Mouse (Mus musculus): ENCODE results near the gene Srgn. TPM values are rescaled to one million over a fixed set of nuclear protein-coding genes. Genes with fewer than 3 reads are reported as not detected.

Gene Srgn
- 2.0 and 3.3 TPM in 2 replicates for polyA plus RNA-seq (2016; fragmentation: Nextera tagmentation; extraction: Ambion mirVana)

GRCm38 (mm10) chr10:62527351-62527750 is at the start of gene Srgn:
Gene Srgn, minus strand, starts transcription at chr10:62527451.
- WGBS = 88% methylated on average over 14 of the region's 14 CpGs
- H3K36me3 ChIP-seq (replicated peaks) = no peaks in the 10 kb centered on the region

DNA sequence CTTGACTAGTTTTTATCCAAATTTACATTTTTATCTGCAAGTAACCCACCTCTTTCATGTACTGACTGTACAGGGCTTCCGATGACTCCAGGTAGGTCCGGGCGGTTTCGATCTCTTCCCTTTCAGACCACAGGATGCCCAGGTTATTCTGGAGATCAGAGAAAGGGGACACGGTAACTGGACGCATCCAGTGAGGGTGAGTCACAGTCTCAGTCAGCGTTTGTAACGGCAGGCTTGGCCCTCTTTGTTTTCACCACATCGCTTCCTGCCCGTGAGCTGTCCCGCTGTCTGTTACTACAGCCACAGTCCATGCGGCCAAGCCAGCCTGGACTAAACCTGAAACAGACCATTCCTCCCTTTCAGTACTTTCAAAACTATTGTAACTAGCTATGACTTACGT is 47.8 kb upstream of the Srgn start:
- Histone ChIP-seq H3K4me1 (peaks cover 14% of the 10 kb centered on the region), H3K27me3 (replicated peaks; ENCODE audit: low read depth, poor library complexity, severe bottlenecking) (no peaks in the 10 kb centered on the region), H3K27ac (replicated peaks) (no peak overlapping the region), H3K36me3 (replicated peaks) (peaks cover 59% of the 10 kb centered on the region), H3K9me3 (no peaks in the 10 kb centered on the region), H3K4me3 (no peak overlapping the region)
- WGBS = 90% methylated on average over 13 of the region's 13 CpGs
- DNase-seq (ENCODE audit: low spot score) = no peak

More at GRCm38 (mm10) chr10:62527351-62527750, at the start of gene Srgn:
- Histone ChIP-seq H3K4me3 (no peak within 1 kb of the TSS), H3K27ac (replicated peaks) (no peak within 1 kb of the TSS), H3K4me1 (no peaks in the 10 kb centered on the region), H3K9me3 (no peaks in the 10 kb centered on the region), H3K27me3 (replicated peaks; ENCODE audit: low read depth, poor library complexity, severe bottlenecking) (no peaks in the 10 kb centered on the region)
- no peak for DNase-seq (ENCODE audit: low spot score)

- Histone ChIP-seq H3K9me3 (no peaks in the 10 kb centered on the region), H3K27ac (replicated peaks) (no peak overlapping the region), H3K4me1 (no peaks in the 10 kb centered on the region), H3K27me3 (replicated peaks; ENCODE audit: low read depth, poor library complexity, severe bottlenecking) (no peaks in the 10 kb centered on the region), H3K36me3 (replicated peaks) (peaks cover 97% of the 10 kb centered on the region), H3K4me3 (no peak overlapping the region)
- 94% methylated on average over 7 of the region's 7 CpGs for WGBS
- no peak for DNase-seq (ENCODE audit: low spot score)
Measured at GRCm38 (mm10) chr10:62570126-62570871, 43.0 kb upstream of the Srgn start.

DNA sequence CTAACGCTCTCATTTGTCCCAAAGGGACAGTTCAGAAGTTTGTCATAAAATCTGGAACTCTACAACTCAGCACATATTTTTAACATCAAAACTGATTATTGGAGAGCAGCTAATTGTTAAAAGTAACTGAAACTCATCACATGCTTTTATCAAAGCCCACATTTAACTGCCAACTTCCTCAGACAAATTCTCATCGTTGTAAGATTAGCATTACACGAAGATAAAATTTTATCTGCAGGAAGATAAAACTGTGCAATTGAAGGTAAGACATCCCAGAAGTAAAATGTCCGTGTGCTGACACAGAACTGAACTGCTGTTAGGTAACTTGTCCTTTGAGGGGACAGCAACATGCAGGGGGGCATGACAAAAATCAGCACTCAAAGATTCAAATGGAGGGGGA is 41.6 kb upstream of the Srgn start:
- Histone ChIP-seq H3K27ac (replicated peaks) (no peak overlapping the region), H3K4me3 (no peak overlapping the region), H3K9me3 (no peaks in the 10 kb centered on the region), H3K27me3 (replicated peaks; ENCODE audit: low read depth, poor library complexity, severe bottlenecking) (no peaks in the 10 kb centered on the region), H3K4me1 (no peaks in the 10 kb centered on the region), H3K36me3 (replicated peaks) (peaks cover 97% of the 10 kb centered on the region)
- DNase-seq (ENCODE audit: low spot score) = no peak
- 91% methylated on average over 4 of the region's 4 CpGs for WGBS

GRCm38 (mm10) chr10:62557736-62558135 is 30.5 kb upstream of the Srgn start:
- no peak overlapping the region for H3K27ac ChIP-seq (replicated peaks)
- 90% methylated on average over 1 of the region's 1 CpGs for WGBS
- DNase-seq (ENCODE audit: low spot score) = peak; percentile 16
- H3K4me3 ChIP-seq = no peak overlapping the region
- peaks cover 62% of the 10 kb centered on the region for H3K36me3 ChIP-seq (replicated peaks)
- no peaks in the 10 kb centered on the region for H3K27me3 ChIP-seq (replicated peaks; ENCODE audit: low read depth, poor library complexity, severe bottlenecking)
- no peaks in the 10 kb centered on the region for H3K9me3 ChIP-seq
- peaks cover 5% of the 10 kb centered on the region; the same call in 1 of the 2 replicates for H3K4me1 ChIP-seq

GRCm38 (mm10) chr10:62556558-62556901 is 29.3 kb upstream of the Srgn start:
- H3K9me3 ChIP-seq = no peaks in the 10 kb centered on the region
- no peaks in the 10 kb centered on the region for H3K27me3 ChIP-seq (replicated peaks; ENCODE audit: low read depth, poor library complexity, severe bottlenecking)
- H3K36me3 ChIP-seq (replicated peaks) = peaks cover 50% of the 10 kb centered on the region
- peaks cover 5% of the 10 kb centered on the region; the same call in 1 of the 2 replicates for H3K4me1 ChIP-seq
- WGBS = 89% methylated on average over 6 of the region's 6 CpGs
- no peak for DNase-seq (ENCODE audit: low spot score)
- H3K4me3 ChIP-seq = no peak overlapping the region
- no peak overlapping the region for H3K27ac ChIP-seq (replicated peaks)

- Histone ChIP-seq H3K9me3 (no peaks in the 10 kb centered on the region), H3K27ac (replicated peaks) (no peak overlapping the region), H3K36me3 (replicated peaks) (peaks cover 46% of the 10 kb centered on the region), H3K4me1 (peaks cover 5% of the 10 kb centered on the region; the same call in 1 of the 2 replicates), H3K4me3 (no peak overlapping the region), H3K27me3 (replicated peaks; ENCODE audit: low read depth, poor library complexity, severe bottlenecking) (no peaks in the 10 kb centered on the region)
- DNase-seq (ENCODE audit: low spot score) = no peak
- 69% methylated on average over 11 of the region's 11 CpGs for WGBS
Measured at GRCm38 (mm10) chr10:62555705-62556557, 28.7 kb upstream of the Srgn start.

- Histone ChIP-seq H3K36me3 (replicated peaks) (peaks cover 24% of the 10 kb centered on the region), H3K9me3 (no peaks in the 10 kb centered on the region), H3K4me1 (peaks cover 5% of the 10 kb centered on the region; the same call in 1 of the 2 replicates), H3K27ac (replicated peaks) (no peak overlapping the region), H3K4me3 (no peak overlapping the region), H3K27me3 (replicated peaks; ENCODE audit: low read depth, poor library complexity, severe bottlenecking) (no peaks in the 10 kb centered on the region)
- no peak for DNase-seq (ENCODE audit: low spot score)
- WGBS = 88% methylated on average over 12 of the region's 12 CpGs
Measured at GRCm38 (mm10) chr10:62553611-62554091, 26.4 kb upstream of the Srgn start.

GRCm38 (mm10) chr10:62550787-62551300 is 23.6 kb upstream of the Srgn start:
- H3K36me3 ChIP-seq (replicated peaks) = no peaks in the 10 kb centered on the region
- H3K27ac ChIP-seq (replicated peaks) = no peak overlapping the region
- H3K4me1 ChIP-seq = peaks cover 2% of the 10 kb centered on the region; the same call in 1 of the 2 replicates
- H3K9me3 ChIP-seq = no peaks in the 10 kb centered on the region
- no peaks in the 10 kb centered on the region for H3K27me3 ChIP-seq (replicated peaks; ENCODE audit: low read depth, poor library complexity, severe bottlenecking)
- 89% methylated on average over 7 of the region's 7 CpGs for WGBS
- DNase-seq (ENCODE audit: low spot score) = no peak
- no peak overlapping the region for H3K4me3 ChIP-seq

- Histone ChIP-seq H3K27ac (replicated peaks) (no peak overlapping the region), H3K36me3 (replicated peaks) (no peaks in the 10 kb centered on the region), H3K4me3 (no peak overlapping the region), H3K4me1 (no peaks in the 10 kb centered on the region), H3K9me3 (no peaks in the 10 kb centered on the region), H3K27me3 (replicated peaks; ENCODE audit: low read depth, poor library complexity, severe bottlenecking) (no peaks in the 10 kb centered on the region)
- peak; percentile 68 for DNase-seq (ENCODE audit: low spot score)
- 33% methylated on average over 15 of the region's 16 CpGs for WGBS
Measured at GRCm38 (mm10) chr10:62549523-62550166, 22.4 kb upstream of the Srgn start.

DNA sequence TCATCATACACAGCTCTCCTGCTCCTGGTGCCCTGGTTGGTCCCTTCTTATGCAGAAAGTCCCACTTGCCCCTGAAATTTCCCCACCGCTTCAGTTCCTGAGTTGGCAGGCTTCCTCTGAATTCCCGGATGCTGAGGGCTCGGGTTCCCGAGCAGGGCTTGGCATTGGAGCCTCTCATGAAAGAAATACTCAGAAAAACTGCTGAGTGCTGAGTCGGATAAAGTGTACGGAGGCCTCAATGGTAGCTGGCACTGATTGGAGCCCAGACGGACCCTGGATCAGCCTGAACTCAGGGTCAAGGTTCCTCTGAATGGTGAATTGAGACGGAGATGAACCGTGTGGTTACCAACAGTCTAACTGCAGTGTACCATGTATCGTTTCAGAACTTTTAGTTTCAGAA is 19.2 kb upstream of the Srgn start:
- DNase-seq (ENCODE audit: low spot score) = no peak
- Histone ChIP-seq H3K4me3 (no peak overlapping the region), H3K27ac (replicated peaks) (no peak overlapping the region), H3K27me3 (replicated peaks; ENCODE audit: low read depth, poor library complexity, severe bottlenecking) (no peaks in the 10 kb centered on the region), H3K36me3 (replicated peaks) (no peaks in the 10 kb centered on the region), H3K4me1 (no peaks in the 10 kb centered on the region), H3K9me3 (no peaks in the 10 kb centered on the region)
- WGBS = 85% methylated on average over 10 of the region's 10 CpGs

DNA sequence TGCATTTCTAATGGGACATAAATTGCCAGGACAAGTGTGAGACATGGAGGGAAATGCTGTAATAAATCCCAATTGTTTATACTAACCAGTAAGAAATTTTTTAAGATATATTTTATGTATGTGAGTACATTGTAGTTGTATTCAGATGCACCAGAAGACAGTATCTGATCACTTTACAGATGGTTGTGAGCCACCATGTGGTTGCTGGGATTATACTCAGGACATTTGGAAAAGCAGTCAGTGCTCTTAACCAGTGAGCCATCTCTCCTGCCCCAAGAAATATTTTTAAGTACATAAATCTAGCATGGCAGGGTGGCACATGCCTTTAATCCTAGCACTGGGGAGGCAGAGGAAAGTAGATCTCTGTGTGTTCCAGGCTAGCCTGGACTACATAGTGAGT is 18.5 kb upstream of the Srgn start:
- Histone ChIP-seq H3K27ac (replicated peaks) (no peak overlapping the region), H3K4me1 (no peaks in the 10 kb centered on the region), H3K4me3 (no peak overlapping the region), H3K27me3 (replicated peaks; ENCODE audit: low read depth, poor library complexity, severe bottlenecking) (no peaks in the 10 kb centered on the region), H3K36me3 (replicated peaks) (no peaks in the 10 kb centered on the region), H3K9me3 (no peaks in the 10 kb centered on the region)
- DNase-seq (ENCODE audit: low spot score) = no peak

Data from embryonic facial prominence, embryonic 10.5 days (tissue).